Mouse (Mus musculus) CH12F3 (cell line): ENCODE results near the gene Gm10643.

ENCODE experiments used
- in situ Hi-C: fragments of 300-500 bp; cut with MboI; formaldehyde crosslinking; loops from 2 replicates; pipeline ENCODE4 v1.14.3; 2020; ENCODE audit warnings: low sequenced_read_pairs

Gm10643 gene

DNA sequence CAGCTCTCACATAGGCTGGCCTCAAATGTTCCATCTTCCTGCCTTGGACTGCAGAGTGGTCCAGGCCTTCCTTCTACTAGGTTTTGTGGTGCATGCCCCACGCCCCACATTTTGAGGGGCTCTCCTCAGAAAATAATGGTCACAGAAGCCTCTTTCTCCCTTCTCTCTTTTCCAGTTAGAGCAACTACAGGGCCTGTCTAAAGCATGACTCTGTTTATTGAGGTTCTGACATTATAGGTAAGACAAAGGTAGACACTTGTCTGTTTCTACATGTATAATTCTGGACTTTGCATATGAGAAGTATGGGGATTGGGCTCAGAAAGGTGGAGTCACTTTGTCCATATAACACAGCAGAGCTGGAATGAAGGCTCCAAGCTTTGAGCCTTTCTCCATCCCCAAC, at the start of gene Gm10643:
Gene Gm10643, minus strand, starts transcription at position 101 of the 400 bp plus-strand sequence.
- in situ Hi-C loops, result no loop called here

DNA sequence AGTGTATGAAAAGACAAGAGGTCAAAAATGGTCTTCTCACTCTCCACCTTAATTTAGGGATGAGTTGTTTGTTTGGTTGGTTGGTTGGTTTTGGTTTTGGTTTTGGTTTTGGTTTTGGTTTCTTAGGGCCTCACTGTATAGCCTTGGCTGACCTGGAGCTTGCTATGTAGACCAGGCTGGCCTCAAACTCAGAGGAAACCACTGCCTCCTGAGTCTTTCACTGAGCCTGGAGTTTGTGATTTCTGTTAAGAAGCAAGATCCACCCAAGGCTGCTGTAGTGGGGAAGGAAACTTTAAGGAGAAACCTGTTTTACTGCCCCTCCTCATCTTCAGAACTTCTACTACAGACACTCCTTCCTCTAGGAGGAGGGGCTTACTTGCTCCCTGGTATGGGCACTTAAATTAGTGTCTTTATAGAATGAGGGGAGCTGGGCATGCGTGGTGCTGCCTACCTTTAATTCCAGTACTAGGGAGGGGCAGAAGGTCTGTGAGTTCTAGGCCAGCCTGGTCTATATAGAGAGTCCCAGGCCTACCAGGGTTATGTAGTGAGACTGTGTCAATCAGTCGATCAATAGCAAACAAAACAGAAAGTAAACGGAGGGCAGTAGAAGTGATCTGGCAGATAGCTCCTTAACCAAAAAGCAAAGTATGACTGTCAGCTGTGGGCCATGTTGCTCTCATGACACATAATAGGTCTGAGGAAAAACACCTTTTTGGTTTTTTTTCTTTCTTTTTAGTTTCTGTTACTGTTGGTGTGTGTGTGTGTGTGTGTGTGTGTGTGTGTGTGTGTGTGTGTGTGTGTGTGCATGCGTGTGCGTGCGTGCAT, 41.5 kb upstream of the Gm10643 start:
- in situ Hi-C loops, result no loop called here

DNA sequence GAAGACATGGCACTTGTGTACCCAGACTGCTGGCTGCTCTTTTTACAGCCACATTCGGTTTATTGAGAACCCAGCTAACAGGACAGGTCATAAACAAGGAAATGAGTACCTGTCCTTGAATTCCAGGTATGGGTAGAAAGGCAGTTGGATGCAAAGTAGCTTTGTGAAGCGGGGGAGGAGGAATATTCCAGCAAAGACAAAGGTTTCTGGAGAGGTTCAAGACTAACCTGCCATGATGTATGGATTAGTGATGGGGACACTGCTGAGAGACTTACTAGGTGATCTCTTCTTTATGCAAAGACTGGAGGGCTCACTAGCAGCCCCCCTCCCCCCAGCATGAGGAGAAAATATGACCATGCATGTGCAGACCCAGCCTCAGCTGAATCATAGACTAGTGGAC, 40.7 kb upstream of the Gm10643 start:
- in situ Hi-C loops, result no loop called here

DNA sequence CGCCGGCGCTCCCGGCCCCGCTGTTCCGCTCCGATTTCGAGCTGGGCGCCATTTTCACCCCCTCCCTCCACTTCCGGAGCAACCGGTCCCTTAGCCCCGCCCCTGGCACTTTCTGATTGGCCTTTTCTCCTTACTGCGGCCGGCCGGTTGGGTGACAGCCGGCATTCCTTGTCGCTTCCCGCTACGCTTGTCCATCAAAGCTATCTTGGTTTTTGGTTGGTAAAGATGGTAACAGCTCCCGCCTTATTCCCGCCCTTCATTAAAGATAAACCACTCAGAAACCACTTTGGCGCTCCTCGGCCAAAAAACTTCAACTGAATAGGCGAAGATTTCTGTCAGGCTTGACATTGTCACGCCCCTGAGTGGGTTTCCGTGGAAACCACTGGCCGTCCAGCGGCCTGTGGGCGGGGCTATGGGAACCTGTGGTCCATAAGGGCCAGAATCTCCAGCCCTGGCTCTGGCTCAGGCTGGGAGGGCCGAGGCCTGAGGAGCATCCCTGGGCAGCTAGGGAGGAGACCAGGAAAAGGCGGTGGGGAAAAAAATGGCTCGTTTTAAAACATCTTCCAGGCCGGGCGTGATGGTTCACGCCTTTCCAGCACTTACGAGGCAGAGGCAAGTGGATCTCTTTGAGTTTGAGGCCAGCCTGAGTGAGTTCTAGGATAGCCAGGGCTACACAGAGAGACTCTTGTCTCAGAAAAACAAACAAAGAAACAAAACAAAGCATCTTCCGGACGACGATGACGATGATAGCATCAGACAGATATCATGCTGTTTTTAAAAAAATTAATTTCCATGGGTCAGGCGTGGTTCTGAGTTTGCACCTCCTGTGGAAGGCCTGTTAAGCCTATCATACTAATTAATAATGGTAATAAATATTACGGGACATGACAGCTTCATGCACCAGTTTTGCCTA, 40.0 kb upstream of the Gm10643 start, which contains the start of gene Dcaf15:
Gene Dcaf15, minus strand, starts transcription at position 72 of the 913 bp plus-strand sequence.
- in situ Hi-C loops, result no loop called here

DNA sequence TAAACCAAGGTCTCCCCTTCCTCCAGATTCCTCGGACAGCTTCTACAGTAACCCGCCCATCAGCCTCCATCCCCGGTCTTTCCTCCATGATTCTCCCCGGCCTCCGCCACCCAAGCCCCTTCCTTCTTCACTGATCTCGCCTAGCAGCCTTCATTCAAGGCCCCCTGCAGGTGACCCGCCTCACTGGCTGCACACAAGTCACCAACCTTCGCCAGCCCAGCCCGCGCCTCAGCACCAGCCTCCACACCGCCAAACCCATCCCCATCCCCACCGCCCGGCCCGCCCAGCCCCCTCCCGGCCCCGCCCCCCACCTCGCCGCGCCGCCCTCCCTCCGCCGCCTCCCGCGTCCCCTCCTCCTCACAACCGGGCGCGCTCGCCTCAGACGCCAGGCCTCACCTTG, 39.3 kb upstream of the Gm10643 start:
- in situ Hi-C loops, result no loop called here

DNA sequence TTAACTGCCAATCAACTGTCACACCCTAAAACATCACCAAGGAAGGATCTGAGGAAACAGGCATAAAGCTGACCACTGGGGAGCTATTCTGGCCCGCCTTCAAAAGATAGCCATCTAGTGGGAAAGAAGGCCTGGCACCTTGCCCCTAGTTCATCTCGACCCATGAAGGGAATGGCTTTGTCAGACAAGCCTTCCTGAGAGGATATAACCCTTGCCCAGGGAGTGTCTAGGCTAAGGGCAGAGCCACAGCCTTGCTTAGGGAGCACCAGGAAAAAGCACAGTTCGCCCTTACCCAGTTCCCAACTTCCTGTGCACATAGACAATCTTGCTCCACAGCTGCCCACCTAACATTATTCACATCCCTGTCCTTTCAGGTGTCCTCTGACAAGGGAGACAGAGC, 38.7 kb upstream of the Gm10643 start:
- in situ Hi-C loops, result no loop called here

DNA sequence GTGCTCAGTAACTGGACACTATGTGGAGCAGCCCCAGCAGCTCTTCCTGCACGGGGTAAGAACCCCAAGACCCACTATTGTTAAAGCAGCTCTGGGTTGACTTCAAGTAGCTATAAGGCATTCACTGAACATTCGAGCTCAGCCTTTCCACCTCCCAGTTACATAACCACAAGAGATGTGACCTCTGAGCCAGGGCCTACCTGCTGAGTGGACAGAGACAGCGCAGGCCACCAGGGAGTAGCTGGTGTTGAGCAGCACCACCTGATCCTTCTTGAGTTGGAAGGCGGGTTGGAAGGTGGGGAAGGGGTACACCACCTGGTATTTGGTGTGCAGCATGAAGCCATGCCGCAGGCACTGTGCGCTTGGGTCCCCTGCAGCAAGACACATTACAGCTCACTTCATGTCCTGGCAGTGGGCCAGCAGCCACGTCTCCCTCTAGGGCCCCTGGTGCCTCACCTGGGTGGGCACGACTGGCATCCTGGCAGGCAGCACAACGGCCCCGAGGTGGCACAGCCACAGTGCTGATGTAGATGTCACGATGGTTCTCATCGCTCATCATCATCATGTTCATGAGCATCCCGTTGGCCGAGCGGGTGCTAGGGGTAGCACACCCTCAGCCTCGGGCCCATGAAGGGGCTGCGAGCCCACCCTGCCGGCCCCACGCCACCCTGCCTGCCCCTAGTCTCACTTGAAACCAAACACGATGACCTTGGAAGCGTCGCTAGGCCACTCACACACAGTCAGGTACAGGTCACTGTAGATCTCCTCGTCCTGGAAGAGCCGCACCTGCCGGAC, 36.7 kb upstream of the Gm10643 start:
- in situ Hi-C loops, result no loop called here

DNA sequence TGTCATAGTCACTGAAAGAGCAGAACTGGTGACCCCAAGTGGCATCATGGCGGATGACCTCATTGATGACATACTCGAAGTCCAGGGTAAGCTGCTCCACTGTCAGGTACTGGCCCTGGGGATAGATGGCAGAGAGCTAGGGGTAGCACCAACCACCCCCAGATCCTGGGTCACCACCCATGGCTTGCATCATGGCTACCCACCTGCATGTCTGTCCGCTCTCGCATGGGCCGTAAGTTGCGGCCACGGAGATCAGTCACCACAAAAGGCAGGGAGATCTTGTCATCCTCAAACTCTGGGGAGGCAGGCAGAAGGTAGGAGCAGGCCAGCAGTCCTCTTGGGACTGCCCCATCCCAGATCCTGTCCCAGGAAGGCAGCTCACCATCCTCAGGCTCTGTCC, 33.4 kb upstream of the Gm10643 start:
- in situ Hi-C loops, result no loop called here

DNA sequence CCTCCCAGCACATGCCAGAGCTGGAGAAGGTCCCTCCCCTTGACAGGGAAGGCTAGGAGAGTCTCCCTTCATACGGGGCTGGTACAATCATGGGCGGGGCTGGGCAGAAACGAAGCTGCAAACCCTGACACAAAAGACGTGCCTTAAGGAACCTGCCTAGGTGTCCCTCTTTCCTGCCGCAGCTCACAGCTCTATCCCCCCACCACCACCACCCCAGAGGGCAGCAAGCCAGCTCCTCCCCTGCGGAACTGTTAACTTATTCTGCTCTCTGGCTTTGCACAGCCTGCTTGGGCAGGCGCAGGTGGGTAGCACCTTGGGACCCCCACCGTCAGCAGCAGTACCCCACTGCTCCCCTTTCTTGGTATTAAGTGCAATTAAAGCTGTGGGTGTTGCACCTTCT, 31.1 kb upstream of the Gm10643 start:
- in situ Hi-C loops, result no loop called here

DNA sequence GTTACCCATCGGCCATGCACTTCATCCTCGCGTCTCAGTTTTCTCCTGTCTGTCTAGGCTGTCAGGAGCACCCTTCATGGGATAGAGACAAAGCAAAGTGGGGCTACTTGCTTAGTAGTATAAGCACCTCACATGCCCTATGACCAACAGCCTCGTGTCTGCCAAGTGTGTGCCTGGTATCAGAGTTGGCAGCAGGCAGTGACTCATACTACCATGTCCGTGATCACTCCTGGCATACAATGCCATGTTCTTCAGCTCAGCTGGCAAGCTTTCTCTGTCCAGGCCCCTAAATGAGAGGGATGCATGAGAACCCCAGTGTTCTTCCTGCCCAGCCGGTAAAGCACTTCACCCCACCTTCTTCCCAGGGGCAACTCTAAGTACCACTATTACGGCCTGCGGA, 25.6 kb upstream of the Gm10643 start:
- in situ Hi-C loops, result no loop called here

DNA sequence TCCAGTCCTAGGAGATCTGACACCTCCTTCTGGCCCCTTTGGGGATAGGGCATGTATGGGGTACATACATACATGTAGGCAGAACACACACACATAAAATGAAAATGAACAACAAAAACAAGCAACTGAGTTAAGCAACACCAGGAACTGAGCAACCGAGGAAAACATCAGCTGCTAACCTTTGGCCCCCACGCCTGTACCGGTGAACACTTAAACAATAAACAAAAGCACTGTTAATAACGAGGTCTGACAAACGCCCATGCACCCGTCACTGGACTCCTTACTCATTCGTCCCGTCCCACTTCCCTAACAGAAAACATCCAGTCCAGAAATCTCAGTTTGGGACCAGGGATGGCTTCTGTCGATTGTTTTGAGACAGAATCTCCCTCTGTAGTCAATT, 24.3 kb upstream of the Gm10643 start:
- in situ Hi-C loops, result no loop called here

DNA sequence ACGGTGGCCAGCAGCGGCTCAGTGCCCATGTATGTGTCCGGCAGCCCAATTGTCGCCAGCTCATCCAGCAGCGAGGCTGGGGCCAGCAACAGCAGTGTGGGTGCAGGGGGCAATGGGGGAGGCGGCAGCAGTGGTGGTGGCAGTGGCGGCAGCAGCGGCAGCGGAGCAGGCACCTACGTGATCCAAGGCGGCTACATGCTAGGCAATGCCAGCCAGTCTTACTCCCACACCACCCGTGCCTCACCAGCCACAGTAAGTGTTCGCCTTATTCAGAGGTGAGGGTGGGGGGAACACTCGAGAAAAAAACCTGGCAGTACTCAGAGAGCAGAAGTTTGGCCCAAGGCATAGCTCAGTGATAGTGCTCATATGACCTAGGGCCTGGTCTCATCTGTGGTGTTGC, 22.9 kb upstream of the Gm10643 start:
- in situ Hi-C loops, result no loop called here

DNA sequence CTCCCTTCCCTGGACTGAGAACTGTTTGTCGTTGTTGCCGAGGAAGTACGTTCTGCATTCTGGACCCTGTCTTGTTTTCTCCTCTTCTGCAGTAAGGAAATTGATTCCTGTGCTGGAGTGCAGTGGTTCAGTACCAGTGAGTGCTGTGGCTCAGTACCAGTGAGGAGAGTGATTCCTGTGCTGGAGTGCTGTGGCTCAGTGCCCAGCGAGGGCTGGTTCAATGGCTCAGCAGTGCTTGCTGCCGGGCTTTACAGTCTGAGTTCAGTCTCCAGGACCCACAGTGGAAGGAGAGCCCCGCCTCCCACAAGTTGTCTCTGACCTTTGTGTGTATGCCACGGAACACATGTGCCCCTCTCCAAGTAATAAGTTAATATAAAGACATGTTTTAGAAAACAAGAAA, 22.2 kb upstream of the Gm10643 start:
- in situ Hi-C loops, result no loop called here

DNA sequence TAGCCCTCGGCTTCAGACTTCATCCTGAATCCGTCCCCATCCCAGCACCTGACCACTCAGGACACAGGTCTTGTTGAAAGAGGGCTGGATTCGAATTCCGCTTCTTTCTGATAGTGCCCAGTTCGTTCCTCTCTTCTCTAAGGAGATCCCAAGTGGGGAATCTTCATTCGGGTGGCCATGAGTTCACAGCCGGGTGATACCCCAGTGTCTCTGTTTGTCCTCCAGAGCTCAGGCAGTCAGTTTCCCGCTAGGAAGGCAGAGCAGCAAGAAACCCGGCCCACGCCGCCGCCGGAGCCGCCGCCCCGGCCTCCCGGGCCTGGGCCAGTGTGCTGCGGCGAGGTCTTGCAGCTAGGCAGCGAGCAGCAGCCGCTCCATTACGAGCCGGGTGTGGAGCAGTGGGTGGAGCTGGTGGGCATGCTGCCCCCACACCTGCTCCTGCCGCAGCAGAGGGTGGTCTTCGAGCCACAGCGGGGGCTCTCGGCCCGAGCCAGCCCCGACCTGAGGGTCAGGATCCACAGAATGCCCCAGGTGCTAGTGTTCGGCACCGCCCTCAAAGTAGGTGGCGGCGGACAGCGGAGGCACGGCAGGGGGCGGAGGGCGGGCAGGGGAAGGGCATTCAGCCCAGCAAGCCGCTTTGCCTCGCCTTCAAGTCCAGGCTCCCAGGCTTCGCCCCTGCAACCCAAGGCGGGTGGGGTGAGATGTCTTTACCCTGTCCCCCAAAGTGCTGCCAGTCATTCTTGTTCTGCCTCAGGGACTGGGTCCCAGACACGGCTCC, 19.6 kb upstream of the Gm10643 start:
- in situ Hi-C loops, result no loop called here

DNA sequence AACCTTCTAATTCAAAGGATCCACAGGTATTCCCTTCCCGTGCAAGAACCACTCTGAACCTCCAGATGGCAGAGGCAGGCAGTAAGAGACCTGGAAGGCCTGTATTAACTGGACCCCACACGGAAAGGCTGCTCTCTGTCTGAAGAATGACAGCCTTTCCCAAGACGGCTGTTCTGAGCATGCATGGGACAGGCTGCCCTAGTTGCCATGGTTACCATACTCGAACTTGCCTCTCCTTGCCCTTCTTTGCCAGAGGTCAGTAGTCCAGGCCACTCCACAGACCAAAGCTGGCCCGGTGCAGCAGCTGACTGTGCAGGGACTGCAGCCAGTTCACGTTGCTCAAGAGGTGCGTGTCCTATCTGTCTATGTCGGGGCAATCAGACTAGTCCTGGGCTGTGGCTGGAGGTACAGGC, 18.9 kb upstream of the Gm10643 start:
- in situ Hi-C loops, result no loop called here

DNA sequence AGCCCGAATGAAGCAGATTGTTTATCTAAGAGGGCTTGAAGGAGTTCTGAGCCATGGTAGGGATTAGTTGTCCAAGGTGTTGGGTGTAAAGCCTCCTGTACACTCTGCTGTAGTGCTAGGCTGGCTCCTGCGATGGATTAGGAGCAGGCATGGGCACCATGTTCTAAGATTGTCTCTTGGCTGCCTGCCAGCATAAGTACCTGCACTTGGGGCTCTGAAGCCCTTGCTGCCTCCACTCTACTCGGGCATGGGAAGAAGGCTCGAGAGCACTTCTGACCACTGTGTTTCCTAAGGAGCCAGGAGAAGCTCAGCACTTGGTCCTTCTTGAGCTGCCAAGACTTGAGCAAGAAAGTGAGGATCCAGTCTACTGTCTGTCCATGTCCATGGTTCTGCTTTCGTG, 14.3 kb upstream of the Gm10643 start:
- in situ Hi-C loops, result no loop called here

DNA sequence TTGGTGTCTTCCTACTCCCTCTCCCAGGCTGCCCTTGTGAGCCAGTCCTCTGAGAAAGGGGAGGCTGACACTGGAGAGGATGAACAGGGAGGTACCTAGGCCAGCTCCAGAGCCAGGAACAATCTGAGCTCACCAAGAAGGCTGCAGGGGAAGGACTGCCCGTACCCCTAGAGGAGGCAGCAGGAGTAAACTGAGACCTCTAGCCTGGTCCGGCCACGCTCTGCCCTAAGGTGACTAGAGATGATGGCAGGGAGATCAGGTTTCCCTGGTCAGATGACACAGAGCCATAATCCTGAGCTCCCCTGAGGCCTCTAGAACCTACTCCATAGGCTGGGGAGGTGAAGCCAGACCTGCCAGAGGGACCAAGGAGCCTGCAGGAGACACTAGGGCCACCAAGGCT, 11.9 kb upstream of the Gm10643 start:
- in situ Hi-C loops, result no loop called here

DNA sequence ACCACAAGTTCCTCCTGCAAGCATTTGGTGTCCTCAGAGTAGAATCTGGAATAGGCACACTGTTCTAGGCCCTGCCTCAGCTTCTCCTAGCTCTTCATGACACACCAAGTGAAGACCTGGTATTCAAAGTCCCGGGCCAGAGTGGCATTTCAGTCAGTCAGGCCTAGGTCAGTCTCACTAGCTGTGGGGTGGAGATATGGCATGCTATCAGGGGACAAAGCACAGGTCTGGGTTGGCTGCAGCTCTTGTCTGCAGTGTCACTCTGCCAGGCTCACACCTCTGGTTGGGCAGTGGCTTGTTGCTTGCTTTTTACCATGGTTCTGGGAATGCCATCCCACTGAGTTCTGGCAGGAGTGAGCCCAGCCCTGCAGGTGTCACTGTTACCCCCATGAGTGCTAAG, 11.5 kb upstream of the Gm10643 start:
- in situ Hi-C loops, result no loop called here

DNA sequence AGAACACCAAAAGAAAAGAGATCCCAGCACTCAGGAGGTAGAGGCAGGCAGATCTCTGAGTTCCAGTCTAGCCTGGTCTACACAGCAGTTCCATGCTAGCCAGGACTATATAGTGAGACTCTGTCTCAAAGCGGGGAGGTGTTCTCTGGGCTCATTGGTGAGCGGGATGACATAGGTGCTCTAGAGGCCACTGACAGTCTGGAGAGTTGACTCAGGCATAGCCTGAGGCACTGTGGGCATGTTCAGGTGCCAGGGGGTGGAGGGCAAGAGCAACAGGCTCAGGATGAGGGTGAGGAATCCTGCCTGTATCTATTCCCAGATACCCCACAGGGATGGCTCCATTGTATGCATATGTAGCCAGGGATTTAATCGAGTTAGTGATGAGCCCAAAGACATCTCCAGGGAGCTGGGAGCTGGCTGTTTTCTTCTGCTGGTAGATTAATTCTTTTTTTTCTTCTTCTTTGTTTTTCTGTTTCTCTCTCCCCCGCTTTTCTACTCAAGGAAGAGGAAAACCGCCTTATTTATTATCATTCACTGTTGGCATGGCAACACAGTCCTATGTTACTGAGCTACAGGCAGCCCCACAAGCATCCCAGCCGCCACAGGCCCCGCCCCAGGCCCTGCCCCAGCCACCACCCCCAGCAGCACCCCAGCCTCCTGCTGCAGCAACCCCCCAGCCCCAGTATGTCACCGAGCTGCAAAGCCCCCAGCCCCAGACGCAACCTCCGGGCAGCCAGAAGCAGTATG, 8.5 kb upstream of the Gm10643 start:
- in situ Hi-C loops, result no loop called here

DNA sequence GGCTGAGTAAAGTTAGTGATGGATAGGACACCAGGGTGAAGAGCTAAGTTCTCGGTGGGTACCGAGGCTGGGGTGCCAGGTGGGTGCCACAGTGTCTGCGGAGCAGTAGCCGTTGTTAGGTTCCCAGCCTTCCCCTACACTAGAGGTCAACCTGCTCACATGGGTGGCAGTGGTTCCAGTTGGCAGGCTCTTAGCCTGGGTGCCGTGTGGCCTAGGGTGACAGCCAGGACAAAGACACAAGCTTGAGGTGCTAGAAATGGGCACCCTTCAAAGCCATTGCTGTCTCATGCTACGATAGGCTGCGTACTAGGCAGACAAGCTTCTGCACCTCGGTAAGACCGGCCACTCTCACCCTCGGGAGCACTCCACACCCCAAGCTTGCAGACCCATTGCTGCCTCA, 7.4 kb upstream of the Gm10643 start:
- in situ Hi-C loops, result no loop called here
